Mouse (Mus musculus) liver, embryonic 14.5 days (tissue): ENCODE results near the gene Abhd17b. TPM values are rescaled to one million over a fixed set of nuclear protein-coding genes. Genes with fewer than 3 reads are reported as not detected.
"Not testable (repeated sequence)": the region's sequence is repeated elsewhere in the genome, so short reads cannot be mapped to it uniquely, and the experiment has no call there.

Experiments
- ATAC-seq: fragments of 200-750 bp; cut with Nextera tagmentation; 2 replicates; pipeline ENCODE4 v1.8.0; 2017; ENCODE audit warnings: moderate number of reproducible peaks, mild to moderate bottlenecking, moderate library complexity; ENCODE audit not compliant: insufficient read depth
- DNase-seq, 3 experiments: peaks; one replicate each; pipeline ENCODE4 v3.0.0-alpha.2; 2012 to 2013; ENCODE audit warnings: low read depth in 3 of 3, low spot score in 3 of 3
- H3K27ac ChIP-seq: fragments of 300-500 bp; sonication (generic); 2 replicates; pipeline ENCODE4 v1.5.1; 2014; ENCODE audit warnings: moderate library complexity, mild to moderate bottlenecking, control low read depth, inconsistent platforms
- H3K27me3 ChIP-seq: fragments of 300-500 bp; sonication (generic); 2 replicates; pipeline ENCODE4 v1.6.1; 2014; ENCODE audit warnings: mild to moderate bottlenecking, low read length, moderate library complexity; ENCODE audit not compliant: control insufficient read depth, insufficient read depth
- H3K36me3 ChIP-seq: fragments of 300-500 bp; sonication (generic); replicated peaks from 2 replicates; pipeline ENCODE4 v1.6.1; 2014; ENCODE audit warnings: low read depth; ENCODE audit not compliant: control insufficient read depth, insufficient read depth
- H3K4me1 ChIP-seq, 2 experiments: fragments of 200-500 bp in 1 of 2; fragments of 300-500 bp in 1 of 2; sonication (generic) in 1 of 2; replicated peaks; 2 replicates each; pipeline ENCODE4 v1.6.1; 2012 to 2014; ENCODE audit warnings: antibody characterized with exemption in 1 of 2, inconsistent platforms in 1 of 2, low read length in 1 of 2; ENCODE audit not compliant: control insufficient read depth in 2 of 2, insufficient read depth in 2 of 2
- H3K4me2 ChIP-seq: fragments of 300-500 bp; sonication (generic); 2 replicates; pipeline ENCODE4 v1.6.1; 2014; ENCODE audit warnings: low read depth, mild to moderate bottlenecking, control low read depth, moderate library complexity
- H3K4me3 ChIP-seq, 2 experiments: fragments of 200-500 bp in 1 of 2; fragments of 300-500 bp in 1 of 2; sonication (generic) in 1 of 2; 2 replicates each; pipeline ENCODE4 v1.5.1; 2012 to 2014; ENCODE audit warnings: low read depth in 2 of 2, low read length in 2 of 2, mild to moderate bottlenecking in 2 of 2, control low read depth in 1 of 2, inconsistent platforms in 1 of 2, moderate library complexity in 1 of 2; ENCODE audit not compliant: insufficient read depth in 1 of 2
- H3K9ac ChIP-seq: fragments of 300-500 bp; sonication (generic); replicated peaks from 2 replicates; pipeline ENCODE4 v1.6.1; 2014; ENCODE audit warnings: mild to moderate bottlenecking, control low read depth, moderate library complexity
- H3K9me3 ChIP-seq: fragments of 300-500 bp; sonication (generic); 2 replicates; pipeline ENCODE4 v1.6.1; 2016; ENCODE audit warnings: low read length, mixed read lengths; ENCODE audit not compliant: control insufficient read depth
- CTCF ChIP-seq: IDR thresholded peaks from 2 replicates; pipeline ENCODE4 v1.5.1; 2016; ENCODE audit warnings: antibody characterized with exemption, low read depth, control low read depth
- EP300 ChIP-seq: IDR thresholded peaks from 2 replicates; pipeline ENCODE4 v1.6.1; 2016; ENCODE audit warnings: antibody characterized with exemption, low read depth
- WGBS: fragments of 180-500 bp; shearing (Covaris S2); extraction: QIAGEN DNeasy Blood & Tissue Kit; methylation state at CpG from one replicate; pipeline ENCODE4 v1.1.7; 2014; ENCODE audit not compliant: insufficient replicate concordance; 5-methylcytosine and 5-hydroxymethylcytosine counted together
- polyA plus RNA-seq, 2 experiments: library from polyadenylated mRNA; depleted of rRNA in 1 of 2; stranded (reverse) in 1 of 2; unstranded in 1 of 2; fragments of >200 nt; fragmentation: Nextera tagmentation in 1 of 2; extraction: Ambion mirVana in 1 of 2; gene quantifications; 2 replicates each; pipeline versions ENCODE4 v1.2.1 to v1.2.3; 2012 to 2014

The Abhd17b gene
- polyA plus RNA-seq, 2 experiments, result 3.3 to 7.0 TPM

- no peaks in the 10 kb centered on the region for H3K9me3 ChIP-seq
- TF ChIP-seq EP300 (no peak), CTCF (no peak)
- DNase-seq, result no peak
- no peak overlapping the region for H3K4me2 ChIP-seq
- no peaks in the 10 kb centered on the region for H3K27me3 ChIP-seq
- 68% methylated on average over 9 of the region's 9 CpGs for WGBS
- H3K4me1 ChIP-seq, result no peaks in the 10 kb centered on the region
- ATAC-seq, result no peak
- H3K36me3 ChIP-seq, result no peaks in the 10 kb centered on the region
- H3K9ac ChIP-seq, result no peak overlapping the region
- H3K27ac ChIP-seq, result no peak overlapping the region
- no peak overlapping the region for H3K4me3 ChIP-seq
Observed at GRCm38 (mm10) chr19:21611725-21612575, 41.0 kb upstream of the Abhd17b start.

GRCm38 (mm10) chr19:21615801-21616200, 37.2 kb upstream of the Abhd17b start:
- Histone ChIP-seq H3K27me3 (no peaks in the 10 kb centered on the region), H3K9me3 (no peaks in the 10 kb centered on the region), H3K9ac (no peak overlapping the region), H3K36me3 (no peaks in the 10 kb centered on the region), H3K4me3 (no peak overlapping the region), H3K27ac (no peak overlapping the region), H3K4me2 (no peak overlapping the region), H3K4me1 (no peaks in the 10 kb centered on the region)
- 52% methylated on average over 3 of the region's 3 CpGs for WGBS
- DNase-seq (no peak), ATAC-seq (no peak)
- TF ChIP-seq CTCF, result no peak
- no peak for TF ChIP-seq EP300

GRCm38 (mm10) chr19:21623410-21624147, 29.4 kb upstream of the Abhd17b start:
- DNase-seq (no peak), ATAC-seq (no peak)
- no peak overlapping the region for H3K4me3 ChIP-seq
- TF ChIP-seq EP300 (no peak), CTCF (no peak)
- H3K27ac ChIP-seq, result no peak overlapping the region
- no peak overlapping the region for H3K9ac ChIP-seq
- no peaks in the 10 kb centered on the region for H3K27me3 ChIP-seq
- peaks cover 0 to 3% of the 10 kb centered on the region in 2 experiments; a peak in 1 of 4 replicates for H3K4me1 ChIP-seq
- H3K4me2 ChIP-seq, result no peak overlapping the region
- H3K9me3 ChIP-seq, result no peaks in the 10 kb centered on the region
- no peaks in the 10 kb centered on the region for H3K36me3 ChIP-seq
- 56% methylated on average over 3 of the region's 3 CpGs for WGBS

- ATAC-seq (no peak), DNase-seq (no peak)
- H3K4me3 ChIP-seq, result no peak overlapping the region
- WGBS, result 58% methylated on average over 4 of the region's 4 CpGs
- TF ChIP-seq CTCF (no peak), EP300 (no peak)
- no peak overlapping the region for H3K9ac ChIP-seq
- no peaks in the 10 kb centered on the region for H3K9me3 ChIP-seq
- H3K27me3 ChIP-seq, result no peaks in the 10 kb centered on the region
- no peak overlapping the region for H3K27ac ChIP-seq
- peaks cover 0 to 3% of the 10 kb centered on the region in 2 experiments; a peak in 1 of 4 replicates for H3K4me1 ChIP-seq
- H3K36me3 ChIP-seq, result no peaks in the 10 kb centered on the region
- no peak overlapping the region for H3K4me2 ChIP-seq
Observed at GRCm38 (mm10) chr19:21624148-21624535, 28.8 kb upstream of the Abhd17b start.

DNA sequence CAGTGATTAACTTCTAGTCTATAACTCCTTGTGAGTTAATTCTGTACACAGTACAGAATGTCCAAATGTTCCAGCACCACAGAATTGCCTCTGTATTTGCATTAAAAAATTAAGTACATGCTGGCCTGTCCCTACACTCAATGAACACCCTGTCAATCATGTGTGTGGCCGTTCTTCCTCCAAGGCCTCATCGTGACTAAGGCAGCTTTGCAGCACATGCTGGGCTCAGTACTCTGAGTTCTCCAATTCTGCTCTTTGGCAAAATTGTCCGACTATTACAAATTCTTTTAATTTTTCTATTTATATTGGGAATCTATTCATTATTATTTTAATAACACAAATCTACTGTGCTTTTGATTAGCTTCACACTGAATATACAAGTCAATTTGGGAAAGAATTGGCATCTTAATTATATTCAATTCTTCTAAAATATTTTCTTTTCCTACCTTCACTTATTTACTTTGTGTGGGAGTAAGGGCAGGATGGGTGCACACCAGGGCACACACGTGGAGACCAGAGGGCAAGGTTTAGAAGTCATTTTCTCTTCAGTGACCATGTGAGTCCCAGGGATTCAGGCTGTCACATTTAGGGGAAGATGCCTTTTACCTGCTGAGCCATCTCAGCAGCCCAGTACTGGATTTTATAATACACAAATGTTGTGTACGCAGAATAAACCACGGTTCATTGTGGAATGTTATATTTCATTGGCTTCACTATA, 26.6 kb upstream of the Abhd17b start:
- ATAC-seq (no peak), DNase-seq (no peak)
- no peaks in the 10 kb centered on the region for H3K27me3 ChIP-seq
- H3K4me3 ChIP-seq, result no peak overlapping the region
- H3K4me1 ChIP-seq, result peaks cover 0 to 6% of the 10 kb centered on the region in 2 experiments; a peak in 1 of 4 replicates
- H3K36me3 ChIP-seq, result no peaks in the 10 kb centered on the region
- TF ChIP-seq EP300, result no peak
- TF ChIP-seq CTCF, result no peak
- H3K9ac ChIP-seq, result no peak overlapping the region
- 52% methylated on average over 6 of the region's 6 CpGs for WGBS
- no peak overlapping the region for H3K27ac ChIP-seq
- H3K9me3 ChIP-seq, result no peaks in the 10 kb centered on the region
- H3K4me2 ChIP-seq, result no peak overlapping the region

- not testable (repeated sequence) for H3K27ac ChIP-seq, H3K4me2 ChIP-seq, ATAC-seq, H3K4me3 ChIP-seq, H3K4me1 ChIP-seq, H3K9ac ChIP-seq, H3K36me3 ChIP-seq, DNase-seq, H3K9me3 ChIP-seq, H3K27me3 ChIP-seq
- WGBS, result 64% methylated on average over 7 of the region's 11 CpGs
Observed at GRCm38 (mm10) chr19:21628440-21628839, 24.5 kb upstream of the Abhd17b start.
